Mouse (Mus musculus): Measurements from ENCODE around the gene Atp5b. TPM values are rescaled to one million over a fixed set of nuclear protein-coding genes. Genes with fewer than 3 reads are reported as not detected.
"Not testable (repeated sequence)": the region's sequence is repeated elsewhere in the genome, so short reads cannot be mapped to it uniquely, and the experiment has no call there.

The Atp5b gene
- polyA plus RNA-seq, 1 experiment from 2014 or later: 2,236 TPM

DNA sequence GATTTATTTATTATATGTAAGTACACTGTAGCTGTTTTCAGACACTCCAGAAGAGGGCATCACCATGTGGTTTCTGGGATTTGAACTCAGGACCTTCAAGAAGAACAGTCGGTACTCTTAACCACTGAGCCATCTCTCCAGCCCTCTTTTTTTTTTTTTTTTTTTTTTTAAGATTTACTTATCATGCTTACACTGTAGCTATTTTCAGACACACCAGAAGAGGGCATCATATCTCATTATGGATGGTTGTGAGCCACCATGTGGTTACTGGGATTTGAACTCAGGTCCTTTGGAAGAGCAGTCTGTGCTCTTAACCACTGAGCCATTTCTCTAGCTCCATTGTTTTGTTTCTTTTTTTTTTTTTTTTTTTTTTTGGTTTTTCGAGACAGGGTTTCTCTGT lies 30.9 kb upstream of the Atp5b start:
- not testable (repeated sequence) for H3K4me3 ChIP-seq; H3K27ac ChIP-seq; H3K4me1 ChIP-seq (replicated peaks); H3K27me3 ChIP-seq (ENCODE audit: insufficient read depth, poor library complexity, severe bottlenecking); DNase-seq (ENCODE audit: low spot score); H3K9me3 ChIP-seq
- WGBS: 100% methylated on average over 1 of the region's 2 CpGs
- H3K36me3 ChIP-seq: peaks cover 49% of the 10 kb centered on the region

DNA sequence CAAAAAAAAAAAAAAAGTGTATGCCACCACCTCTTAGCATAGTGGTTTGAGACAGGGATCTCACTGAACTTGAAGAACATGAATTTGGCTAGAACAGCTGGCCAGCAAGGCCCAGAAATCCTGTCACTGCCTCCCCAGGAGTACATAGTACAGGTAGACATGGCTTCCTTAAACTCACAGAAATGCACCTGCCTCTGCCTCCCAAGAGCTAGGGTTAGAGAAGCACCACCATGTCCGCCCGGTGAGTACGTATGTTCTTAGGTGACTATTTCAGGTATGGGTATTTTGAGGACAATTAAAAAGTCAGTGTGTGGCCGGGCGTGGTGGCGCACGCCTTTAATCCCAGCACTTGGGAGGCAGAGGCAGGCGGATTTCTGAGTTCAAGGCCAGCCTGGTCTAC lies 30.1 kb upstream of the Atp5b start:
- WGBS: 96% methylated on average over 8 of the region's 8 CpGs
- peaks cover 41% of the 10 kb centered on the region for H3K36me3 ChIP-seq
- peaks cover 7% of the 10 kb centered on the region for H3K4me1 ChIP-seq (replicated peaks)
- no peaks in the 10 kb centered on the region for H3K27me3 ChIP-seq (ENCODE audit: insufficient read depth, poor library complexity, severe bottlenecking)
- no peak overlapping the region for H3K27ac ChIP-seq
- DNase-seq (ENCODE audit: low spot score): no peak
- no peaks in the 10 kb centered on the region for H3K9me3 ChIP-seq
- no peak overlapping the region for H3K4me3 ChIP-seq

DNA sequence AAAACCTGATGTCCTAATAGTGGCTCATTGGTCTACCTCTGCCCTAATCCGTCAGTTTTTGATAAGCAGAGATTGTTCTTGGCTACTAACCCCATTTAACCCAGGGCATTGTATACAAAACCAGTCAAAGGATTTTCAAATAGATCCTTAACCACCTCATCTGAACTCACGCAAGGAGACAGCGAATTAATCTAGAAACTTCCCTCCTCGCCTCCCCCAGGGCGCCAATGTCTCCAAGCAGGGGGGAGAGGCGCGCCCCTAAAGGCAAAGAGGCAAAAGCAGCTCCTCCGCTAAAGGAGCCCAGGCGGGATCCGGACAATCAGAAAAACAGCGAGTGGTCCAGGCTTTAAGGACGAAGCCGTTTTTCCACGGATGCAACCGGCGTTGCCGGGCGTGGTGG lies 24.9 kb upstream of the Atp5b start:
- Histone ChIP-seq H3K4me3 (peak overlapping the region; percentile 99), H3K9me3 (no peaks in the 10 kb centered on the region), H3K36me3 (peaks cover 24% of the 10 kb centered on the region), H3K27ac (peak overlapping the region; percentile 95), H3K4me1 (replicated peaks) (peaks cover 34% of the 10 kb centered on the region), H3K27me3 (ENCODE audit: insufficient read depth, poor library complexity, severe bottlenecking) (no peaks in the 10 kb centered on the region)
- 1% methylated on average over 18 of the region's 18 CpGs for WGBS
- DNase-seq (ENCODE audit: low spot score): no peak

GRCm38 (mm10) chr10:128058601-128059151 lies 24.4 kb upstream of the Atp5b start, which contains the start of gene Ptges3:
TSS of gene Ptges3 (plus strand) at chr10:128058954.
- no peaks in the 10 kb centered on the region for H3K9me3 ChIP-seq
- H3K36me3 ChIP-seq: peaks cover 28% of the 10 kb centered on the region
- H3K27ac ChIP-seq: peak within 1 kb of the TSS; percentile 95
- peak within 1 kb of the TSS; percentile 99 for H3K4me3 ChIP-seq
- WGBS: under 1% methylated on average over 72 of the region's 72 CpGs
- peak; percentile 98 for DNase-seq (ENCODE audit: low spot score)
- H3K4me1 ChIP-seq (replicated peaks): peaks cover 34% of the 10 kb centered on the region
- no peaks in the 10 kb centered on the region for H3K27me3 ChIP-seq (ENCODE audit: insufficient read depth, poor library complexity, severe bottlenecking)

- under 1% methylated on average over 62 of the region's 62 CpGs for WGBS
- DNase-seq (ENCODE audit: low spot score): peak; percentile 61
- peaks cover 34% of the 10 kb centered on the region for H3K4me1 ChIP-seq (replicated peaks)
Measured at GRCm38 (mm10) chr10:128059207-128059981, 23.7 kb upstream of the Atp5b start.

DNA sequence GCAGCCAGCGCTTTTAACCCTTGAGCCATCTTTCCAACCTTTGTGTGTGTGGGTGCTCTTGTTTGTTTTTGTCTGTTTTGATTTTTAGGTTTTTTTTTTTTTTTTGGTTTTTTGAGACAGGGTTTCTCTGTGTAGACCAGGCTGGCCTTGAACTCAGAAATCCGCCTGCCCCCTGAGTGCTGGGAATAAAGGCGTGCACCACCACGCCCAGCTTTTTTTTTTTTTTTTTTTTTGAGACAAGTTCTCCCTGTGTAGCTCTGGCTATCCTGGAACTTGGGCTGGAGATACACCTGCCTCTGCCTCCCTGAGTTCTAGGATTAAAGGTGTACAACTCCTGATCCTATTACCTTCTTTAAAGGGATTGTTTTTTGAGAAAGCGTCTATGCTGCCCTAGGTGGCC lies 22.0 kb upstream of the Atp5b start:
- Histone ChIP-seq H3K27me3 (ENCODE audit: insufficient read depth, poor library complexity, severe bottlenecking) (no peaks in the 10 kb centered on the region), H3K4me3 (peak overlapping the region; percentile 99), H3K36me3 (peaks cover 51% of the 10 kb centered on the region), H3K9me3 (no peaks in the 10 kb centered on the region), H3K4me1 (replicated peaks) (peaks cover 34% of the 10 kb centered on the region), H3K27ac (no peak overlapping the region)
- WGBS: 75% methylated on average over 5 of the region's 5 CpGs
- no peak for DNase-seq (ENCODE audit: low spot score)

More at GRCm38 (mm10) chr10:128059207-128059981, 23.7 kb upstream of the Atp5b start:
- no peaks in the 10 kb centered on the region for H3K27me3 ChIP-seq (ENCODE audit: insufficient read depth, poor library complexity, severe bottlenecking)
- peak overlapping the region; percentile 99 for H3K4me3 ChIP-seq
- H3K27ac ChIP-seq: peak overlapping the region; percentile 95
- H3K36me3 ChIP-seq: peaks cover 35% of the 10 kb centered on the region
- H3K9me3 ChIP-seq: no peaks in the 10 kb centered on the region

DNA sequence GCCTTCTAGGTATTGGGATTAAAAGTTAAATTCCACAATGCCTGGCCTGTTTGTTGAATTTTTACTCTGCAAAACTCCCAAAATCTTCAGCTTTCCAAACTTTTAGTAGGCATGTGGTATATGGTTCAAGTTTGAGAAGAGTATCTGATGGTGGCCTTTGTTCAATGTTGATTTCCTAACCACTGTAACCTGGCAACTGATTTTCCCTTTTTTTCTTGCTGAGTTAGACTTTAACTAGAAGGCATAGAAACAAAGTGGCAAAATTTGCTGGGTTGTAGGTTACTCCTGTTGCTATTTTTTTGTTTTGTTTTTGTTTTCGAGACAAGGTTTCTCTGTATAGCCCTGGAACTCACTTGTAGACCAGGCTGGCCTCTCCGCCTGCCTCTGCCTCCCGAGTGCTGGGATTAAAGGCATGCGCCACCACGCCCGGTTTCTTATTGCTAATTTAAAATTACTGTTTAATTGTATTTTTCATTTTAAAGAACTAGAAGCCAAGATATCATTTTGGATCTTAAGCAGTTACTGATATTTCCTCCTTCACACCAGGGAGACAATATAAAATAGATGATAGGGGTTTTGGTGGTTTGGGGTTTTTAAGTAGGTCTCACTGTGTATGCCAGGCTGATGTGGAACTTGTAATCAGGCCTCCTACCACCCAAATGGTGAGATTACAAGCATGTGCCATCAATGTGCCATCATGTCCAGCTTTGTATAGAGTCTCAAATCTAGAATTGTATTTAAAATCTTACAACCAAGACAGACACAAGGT lies 20.7 kb upstream of the Atp5b start:
- 95% methylated on average over 6 of the region's 6 CpGs for WGBS
- H3K4me3 ChIP-seq: no peak overlapping the region
- H3K9me3 ChIP-seq: no peaks in the 10 kb centered on the region
- no peaks in the 10 kb centered on the region for H3K27me3 ChIP-seq (ENCODE audit: insufficient read depth, poor library complexity, severe bottlenecking)
- no peak for DNase-seq (ENCODE audit: low spot score)
- H3K4me1 ChIP-seq (replicated peaks): peaks cover 33% of the 10 kb centered on the region
- H3K27ac ChIP-seq: no peak overlapping the region
- peaks cover 62% of the 10 kb centered on the region for H3K36me3 ChIP-seq

GRCm38 (mm10) chr10:128066072-128066471 lies 17.0 kb upstream of the Atp5b start:
- Histone ChIP-seq H3K36me3 (peaks cover 91% of the 10 kb centered on the region), H3K27ac (no peak overlapping the region), H3K4me3 (no peak overlapping the region), H3K27me3 (ENCODE audit: insufficient read depth, poor library complexity, severe bottlenecking) (no peaks in the 10 kb centered on the region), H3K4me1 (replicated peaks) (peaks cover 7% of the 10 kb centered on the region), H3K9me3 (no peaks in the 10 kb centered on the region)
- DNase-seq (ENCODE audit: low spot score): no peak
- WGBS: 86% methylated on average over 5 of the region's 5 CpGs

DNA sequence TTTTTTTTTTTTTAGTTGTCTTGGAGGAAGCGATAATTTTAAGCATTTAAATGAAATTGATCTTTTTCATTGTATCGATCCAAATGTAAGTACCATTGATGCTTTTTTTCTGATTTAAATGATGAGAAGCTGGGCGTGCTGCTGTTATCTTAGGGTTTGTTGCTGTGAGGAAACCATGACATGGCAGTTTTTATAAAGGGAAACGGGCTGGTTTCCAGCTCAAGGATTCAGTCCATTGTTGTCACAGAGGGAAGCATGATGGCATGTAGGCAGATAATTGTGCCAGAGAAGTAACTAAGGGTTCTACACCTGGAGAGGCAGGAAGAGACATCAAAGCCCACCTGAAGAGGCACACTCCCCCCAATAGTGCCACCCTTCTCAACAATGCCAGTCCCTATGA lies 13.9 kb upstream of the Atp5b start:
- Histone ChIP-seq H3K27ac (no peak overlapping the region), H3K36me3 (peaks cover 94% of the 10 kb centered on the region), H3K4me1 (replicated peaks) (no peaks in the 10 kb centered on the region), H3K27me3 (ENCODE audit: insufficient read depth, poor library complexity, severe bottlenecking) (no peaks in the 10 kb centered on the region), H3K4me3 (no peak overlapping the region), H3K9me3 (no peaks in the 10 kb centered on the region)
- no peak for DNase-seq (ENCODE audit: low spot score)
- WGBS: 95% methylated on average over 4 of the region's 4 CpGs

DNA sequence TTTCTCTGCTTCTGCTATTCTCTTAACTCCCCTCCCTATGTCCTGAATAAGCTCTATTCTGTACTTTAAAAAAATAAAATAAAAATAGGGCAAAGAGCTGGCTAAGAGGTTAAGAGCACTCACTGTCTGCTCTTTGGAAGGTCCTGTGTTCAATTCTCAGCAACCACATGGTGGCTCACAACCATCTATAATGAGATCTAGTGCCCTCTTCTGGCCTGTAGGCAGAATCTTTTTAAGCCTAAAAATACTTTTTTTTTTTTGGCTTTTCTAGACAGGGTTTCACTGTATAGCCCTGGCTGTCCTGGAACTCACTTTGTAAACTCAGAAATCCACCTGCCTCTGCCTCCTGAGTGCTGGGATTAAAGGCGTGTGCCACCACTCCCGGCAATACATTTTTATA lies 12.6 kb upstream of the Atp5b start:
- not testable (repeated sequence) for H3K27ac ChIP-seq
- WGBS: 98% methylated on average over 2 of the region's 2 CpGs

DNA sequence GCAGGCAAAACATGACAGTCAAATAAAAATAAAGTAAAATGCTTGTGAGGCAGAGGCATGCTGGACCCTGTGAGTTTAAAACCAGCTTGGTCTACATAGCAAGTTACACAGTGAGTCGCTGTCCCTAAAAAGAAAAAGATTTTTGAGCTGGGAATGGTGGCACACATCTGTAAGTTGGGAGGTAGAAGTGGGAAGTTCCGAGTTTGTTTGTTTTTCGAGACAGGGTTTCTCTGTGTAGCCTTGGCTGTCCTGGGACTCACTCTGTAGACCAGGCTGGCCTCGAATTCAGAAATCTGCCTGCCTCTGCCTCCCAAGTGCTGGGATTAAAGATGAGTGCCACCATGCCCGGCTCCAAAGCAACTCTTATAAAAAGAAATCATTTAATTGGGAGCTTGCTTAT lies 4.8 kb upstream of the Atp5b start:
- H3K4me3 ChIP-seq; H3K27ac ChIP-seq; DNase-seq (ENCODE audit: low spot score); H3K4me1 ChIP-seq (replicated peaks); H3K27me3 ChIP-seq (ENCODE audit: insufficient read depth, poor library complexity, severe bottlenecking); H3K9me3 ChIP-seq: not testable (repeated sequence)
- peaks cover 41% of the 10 kb centered on the region for H3K36me3 ChIP-seq
- WGBS: 85% methylated on average over 5 of the region's 5 CpGs

More for the DNA sequence above, 12.6 kb upstream of the Atp5b start:
- H3K4me1 ChIP-seq (replicated peaks); H3K27me3 ChIP-seq (ENCODE audit: insufficient read depth, poor library complexity, severe bottlenecking); H3K4me3 ChIP-seq; DNase-seq (ENCODE audit: low spot score); H3K9me3 ChIP-seq: not testable (repeated sequence)
- peaks cover 93% of the 10 kb centered on the region for H3K36me3 ChIP-seq

GRCm38 (mm10) chr10:128080496-128080895 lies 2.6 kb upstream of the Atp5b start:
- H3K9me3 ChIP-seq: no peaks in the 10 kb centered on the region
- WGBS: 78% methylated on average over 1 of the region's 1 CpGs
- peaks cover 37% of the 10 kb centered on the region for H3K36me3 ChIP-seq
- no peaks in the 10 kb centered on the region for H3K27me3 ChIP-seq (ENCODE audit: insufficient read depth, poor library complexity, severe bottlenecking)
- peaks cover 21% of the 10 kb centered on the region for H3K4me1 ChIP-seq (replicated peaks)
- no peak overlapping the region for H3K27ac ChIP-seq
- no peak for DNase-seq (ENCODE audit: low spot score)
- no peak overlapping the region for H3K4me3 ChIP-seq

All from hindbrain, embryonic 10.5 days (tissue).